8 mouse cellular contexts compared by ENCODE assay signal in the genomic region with DNA sequence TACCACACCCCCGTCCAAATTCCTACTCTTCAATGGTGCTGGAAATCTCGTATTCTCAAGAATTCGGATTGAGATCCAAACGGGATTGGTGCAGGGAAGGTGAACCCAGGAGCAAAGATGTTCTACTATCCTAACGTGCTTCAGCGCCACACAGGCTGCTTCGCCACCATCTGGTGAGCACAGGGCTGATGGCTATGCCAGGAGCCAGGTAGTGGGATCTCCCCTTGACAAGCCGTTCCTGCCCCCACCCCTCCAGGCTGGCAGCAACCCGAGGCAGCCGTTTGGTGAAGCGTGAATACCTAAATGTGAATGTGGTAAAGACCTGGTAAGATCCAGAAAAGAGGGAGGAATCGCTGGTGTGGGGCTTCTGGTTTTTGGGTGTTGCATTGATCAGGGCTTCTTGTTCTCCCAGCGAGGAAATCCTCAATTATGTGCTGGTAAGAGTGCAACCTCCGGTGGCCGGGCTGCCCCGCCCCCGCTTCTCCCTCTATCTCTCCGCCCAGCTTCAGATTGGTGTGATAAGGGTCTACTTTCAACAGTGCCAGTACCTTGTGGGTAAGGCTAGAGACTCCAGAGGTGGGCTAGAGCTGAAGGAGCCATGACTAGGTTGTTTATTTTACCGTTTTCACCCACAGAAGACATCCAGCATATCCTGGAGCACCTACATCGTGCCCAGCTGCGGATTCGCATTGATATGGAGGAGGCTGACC. TPM values are rescaled to one million over a fixed set of nuclear protein-coding genes. Genes with fewer than 3 reads are reported as not detected.
DNase-seq lines count a peak whose midpoint lies in the region; ATAC-seq and TF ChIP-seq lines count a peak whose summit lies in the region.

No protein-coding gene starts in this region.

- peak overlapping the region; percentile 58 for H3K9ac ChIP-seq in lung, embryonic 16.5 days (ENCODE audit: low read length)
- peak overlapping the region; percentile 30; the same call in 1 of the 2 replicates for H3K9ac ChIP-seq in hindbrain, postnatal 0 days (replicated peaks; ENCODE audit: low read length)
- H3K9ac ChIP-seq in midbrain, embryonic 14.5 days (replicated peaks; ENCODE audit: low read length) = no peak overlapping the region

- peak overlapping the region; percentile 48 for H3K4me3 ChIP-seq in lung, embryonic 16.5 days (ENCODE audit: low read length)
- H3K4me3 ChIP-seq in hindbrain, postnatal 0 days (ENCODE audit: low read length) = peak overlapping the region; percentile 21
- H3K4me3 ChIP-seq in midbrain, embryonic 14.5 days (replicated peaks; ENCODE audit: low read depth, low read length) = peak overlapping the region; percentile 19

- no peak overlapping the region for H3K27ac ChIP-seq in lung, embryonic 16.5 days (ENCODE audit: low read length)
- H3K27ac ChIP-seq in hindbrain, postnatal 0 days = peak overlapping the region; percentile 48; the same call in 1 of the 2 replicates
- no peak overlapping the region for H3K27ac ChIP-seq in midbrain, embryonic 14.5 days (replicated peaks; ENCODE audit: low read depth, low read length)

- no peaks in the 10 kb centered on the region for H3K36me3 ChIP-seq in lung, embryonic 16.5 days (ENCODE audit: control insufficient read depth, insufficient read depth, low read length)
- no peaks in the 10 kb centered on the region for H3K36me3 ChIP-seq in hindbrain, postnatal 0 days (ENCODE audit: insufficient read depth, low read length)
- H3K36me3 ChIP-seq in midbrain, embryonic 14.5 days (ENCODE audit: control insufficient read depth, insufficient read depth, low read length) = no peaks in the 10 kb centered on the region

- no peak for DNase-seq in lung, adult 18-20 months
- peak; percentile 42 to 50 for DNase-seq in cerebellum, postnatal 36 days
- DNase-seq in hindbrain, postnatal 0 days (ENCODE audit: low spot score) = peak; percentile 24
- no peak for DNase-seq in midbrain, embryonic 14.5 days
- DNase-seq in urinary bladder, adult 2 months (ENCODE audit: low spot score) = no peak
- DNase-seq in adrenal gland, adult 2 months = no peak
- DNase-seq in adrenal gland, postnatal 14 days = no peak

- TF ChIP-seq CTCF in hindbrain, postnatal 0 days (IDR thresholded peaks at IDR 0.05; ENCODE audit: low read depth) = no peak

- no peaks in the 10 kb centered on the region; the same call in 1 of the 2 replicates for H3K4me1 ChIP-seq in lung, embryonic 16.5 days (replicated peaks; ENCODE audit: control insufficient read depth, insufficient read depth, low read length)
- no peaks in the 10 kb centered on the region for H3K4me1 ChIP-seq in hindbrain, postnatal 0 days (ENCODE audit: insufficient read depth, low read length)
- H3K4me1 ChIP-seq in midbrain, embryonic 14.5 days (ENCODE audit: control insufficient read depth, insufficient read depth, low read length) = no peaks in the 10 kb centered on the region

- peak overlapping the region; percentile 52 for H3K4me2 ChIP-seq in lung, embryonic 16.5 days (ENCODE audit: low read depth, low read length)
- peak overlapping the region; percentile 35; the same call in 1 of the 2 replicates for H3K4me2 ChIP-seq in hindbrain, postnatal 0 days (ENCODE audit: low read depth, low read length)
- H3K4me2 ChIP-seq in midbrain, embryonic 14.5 days (ENCODE audit: low read length) = peak overlapping the region; percentile 28

- 30% methylated on average over 22 of the region's 22 CpGs for WGBS in lung, embryonic 16.5 days
- 52% methylated on average over 22 of the region's 22 CpGs for WGBS in hindbrain, postnatal 0 days
- WGBS in midbrain, embryonic 14.5 days = 58% methylated on average over 22 of the region's 22 CpGs

- no peaks in the 10 kb centered on the region for H3K9me3 ChIP-seq in lung, embryonic 16.5 days (ENCODE audit: control insufficient read depth, low read length)
- no peaks in the 10 kb centered on the region for H3K9me3 ChIP-seq in hindbrain, postnatal 0 days (ENCODE audit: low read length)
- H3K9me3 ChIP-seq in midbrain, embryonic 14.5 days (ENCODE audit: control insufficient read depth, low read length) = no peaks in the 10 kb centered on the region

- ATAC-seq in lung, embryonic 16.5 days (ENCODE audit: low read depth) = peak; percentile 26; the same call in 1 of the 2 replicates
- peak; percentile 47; the same call in 1 of the 2 replicates for ATAC-seq in hindbrain, postnatal 0 days
- ATAC-seq in midbrain, embryonic 14.5 days (ENCODE audit: low FRiP score, low TSS enrichment) = no peak

- no peaks in the 10 kb centered on the region for H3K27me3 ChIP-seq in lung, embryonic 16.5 days (ENCODE audit: control insufficient read depth, insufficient read depth, low read depth, low read length)
- no peaks in the 10 kb centered on the region for H3K27me3 ChIP-seq in hindbrain, postnatal 0 days (ENCODE audit: insufficient read depth, low read length)
- H3K27me3 ChIP-seq in midbrain, embryonic 14.5 days (ENCODE audit: control insufficient read depth, insufficient read depth, low read length) = no peaks in the 10 kb centered on the region

RNA-seq across cellular contexts. Expression of gene Rec8, which starts 0.8 kb away (rescaled TPM):
- 23.0 and 23.4 TPM in 2 replicates for polyA plus RNA-seq in lung, embryonic 16.5 days (2015; fragmentation: Nextera tagmentation; extraction: Ambion mirVana)
- 11.6 and 12.8 TPM in 2 replicates for total RNA-seq in hindbrain, postnatal 0 days (2014; rRNA removed)
- polyA plus RNA-seq in hindbrain, postnatal 0 days (2015; fragmentation: Nextera tagmentation; extraction: Ambion mirVana) = 12.2 and 14.1 TPM in 2 replicates
- 2.6 and 8.2 TPM in 2 replicates for polyA plus RNA-seq in midbrain, embryonic 14.5 days (2014; fragmentation: Nextera tagmentation; extraction: Ambion mirVana)
- polyA plus RNA-seq in urinary bladder, adult 2 months (2012; rRNA removed) = 2.8 and 3.3 TPM in 2 replicates
- 10 to 100 TPM in 1 of 2 experiments, 1 to 10 TPM in 1; 7.5 to 10.4 TPM for total RNA-seq in adrenal gland, adult 2 months (2021)
- 15.9 and 18.4 TPM in 2 replicates for polyA plus RNA-seq in adrenal gland, adult 2 months (2012; rRNA removed)
- total RNA-seq in adrenal gland, postnatal 14 days (2021) = 4.4 and 6.9 TPM in 2 replicates

RNA-seq across cellular contexts. Expression of gene Irf9, which starts 15.3 kb away (rescaled TPM):
- polyA plus RNA-seq in lung, embryonic 16.5 days (2015; fragmentation: Nextera tagmentation; extraction: Ambion mirVana) = 12.9 and 15.6 TPM in 2 replicates
- total RNA-seq in hindbrain, postnatal 0 days (2014; rRNA removed) = 14.8 and 18.4 TPM in 2 replicates
- polyA plus RNA-seq in hindbrain, postnatal 0 days (2015; fragmentation: Nextera tagmentation; extraction: Ambion mirVana) = 7.3 and 10.1 TPM in 2 replicates
- polyA plus RNA-seq in midbrain, embryonic 14.5 days (2014; fragmentation: Nextera tagmentation; extraction: Ambion mirVana) = 7.2 and 11.5 TPM in 2 replicates
- polyA plus RNA-seq in urinary bladder, adult 2 months (2012; rRNA removed) = 29.5 and 35.1 TPM in 2 replicates
- total RNA-seq in adrenal gland, adult 2 months (2021) = 10 to 100 TPM; 18.0 to 23.6 TPM
- polyA plus RNA-seq in adrenal gland, adult 2 months (2012; rRNA removed) = 76.9 and 100 TPM in 2 replicates
- 12.9 and 16.7 TPM in 2 replicates for total RNA-seq in adrenal gland, postnatal 14 days (2021)

RNA-seq across cellular contexts. Expression of gene Ipo4, which starts 17.1 kb away (rescaled TPM):
- polyA plus RNA-seq in lung, embryonic 16.5 days (2015; fragmentation: Nextera tagmentation; extraction: Ambion mirVana) = 72.5 and 78.7 TPM in 2 replicates
- total RNA-seq in hindbrain, postnatal 0 days (2014; rRNA removed) = 120 and 132 TPM in 2 replicates
- 92.5 and 106 TPM in 2 replicates for polyA plus RNA-seq in hindbrain, postnatal 0 days (2015; fragmentation: Nextera tagmentation; extraction: Ambion mirVana)
- 107 and 111 TPM in 2 replicates for polyA plus RNA-seq in midbrain, embryonic 14.5 days (2014; fragmentation: Nextera tagmentation; extraction: Ambion mirVana)
- 79.9 and 83.8 TPM in 2 replicates for polyA plus RNA-seq in urinary bladder, adult 2 months (2012; rRNA removed)
- total RNA-seq in adrenal gland, adult 2 months (2021) = 100 to 1,000 TPM; 126 to 136 TPM
- 86.6 and 132 TPM in 2 replicates for polyA plus RNA-seq in adrenal gland, adult 2 months (2012; rRNA removed)
- total RNA-seq in adrenal gland, postnatal 14 days (2021) = 78.2 and 105 TPM in 2 replicates

RNA-seq across cellular contexts. Expression of gene Gm49378, which starts 19.1 kb away (rescaled TPM):
- 1.5 and 1.8 TPM in 2 replicates for polyA plus RNA-seq in lung, embryonic 16.5 days (2015; fragmentation: Nextera tagmentation; extraction: Ambion mirVana)
- total RNA-seq in hindbrain, postnatal 0 days (2014; rRNA removed) = 2.8 and 7.9 TPM in 2 replicates
- polyA plus RNA-seq in hindbrain, postnatal 0 days (2015; fragmentation: Nextera tagmentation; extraction: Ambion mirVana) = 1.0 and 1.4 TPM in 2 replicates
- polyA plus RNA-seq in midbrain, embryonic 14.5 days (2014; fragmentation: Nextera tagmentation; extraction: Ambion mirVana) = 2.6 and 4.1 TPM in 2 replicates
- polyA plus RNA-seq in urinary bladder, adult 2 months (2012; rRNA removed) = 0.89 and 1.7 TPM in 2 replicates
- total RNA-seq in adrenal gland, adult 2 months (2021) = 1 to 10 TPM in 1 of 2 experiments, not detected in 1; 3.9 TPM
- polyA plus RNA-seq in adrenal gland, adult 2 months (2012; rRNA removed) = 30.0 and 40.2 TPM in 2 replicates
- 2.4 and 3.9 TPM in 2 replicates for total RNA-seq in adrenal gland, postnatal 14 days (2021)

RNA-seq across cellular contexts. Expression of gene Tm9sf1, which starts 25.0 kb away (rescaled TPM):
- 121 and 125 TPM in 2 replicates for polyA plus RNA-seq in lung, embryonic 16.5 days (2015; fragmentation: Nextera tagmentation; extraction: Ambion mirVana)
- total RNA-seq in hindbrain, postnatal 0 days (2014; rRNA removed) = 55.3 and 59.3 TPM in 2 replicates
- polyA plus RNA-seq in hindbrain, postnatal 0 days (2015; fragmentation: Nextera tagmentation; extraction: Ambion mirVana) = 59.7 and 62.8 TPM in 2 replicates
- polyA plus RNA-seq in midbrain, embryonic 14.5 days (2014; fragmentation: Nextera tagmentation; extraction: Ambion mirVana) = 44.7 and 53.8 TPM in 2 replicates
- polyA plus RNA-seq in urinary bladder, adult 2 months (2012; rRNA removed) = 46.6 and 47.0 TPM in 2 replicates
- 10 to 100 TPM; 76.7 to 86.1 TPM for total RNA-seq in adrenal gland, adult 2 months (2021)
- 128 and 151 TPM in 2 replicates for polyA plus RNA-seq in adrenal gland, adult 2 months (2012; rRNA removed)
- 68.4 and 78.5 TPM in 2 replicates for total RNA-seq in adrenal gland, postnatal 14 days (2021)

Comparison
In these comparisons a context has a peak if more than half of its experiments do, and no peak if none do; other contexts are left out.
1. DNase-seq: peak in cerebellum, postnatal 36 days (2 of 2) and hindbrain, postnatal 0 days (single experiment); none in lung, adult 18-20 months (0 of 2), midbrain, embryonic 14.5 days (single experiment), urinary bladder, adult 2 months (single experiment), adrenal gland, adult 2 months (single experiment) and adrenal gland, postnatal 14 days (single experiment).
2. Peak in every context shown above with its lines, with median percentiles within 50 percentile points of each other: H3K4me2 ChIP-seq and H3K4me3 ChIP-seq.